Mouse (Mus musculus): ENCODE results near the gene Rnf216. TPM values are rescaled to one million over a fixed set of nuclear protein-coding genes. Genes with fewer than 3 reads are reported as not detected.

Gene Rnf216
- total and polyA plus RNA-seq, 2 experiments from 2014 or later: 29.3 to 41.0 TPM

GRCm38 (mm10) chr5:143056191-143056880 lies 56.5 kb downstream of the Rnf216 start:
- no peaks in the 10 kb centered on the region for H3K27me3 ChIP-seq (ENCODE audit: insufficient read depth, low read length)
- ATAC-seq (no peak), DNase-seq (no peak)
- H3K4me3 ChIP-seq (ENCODE audit: low read depth, low read length): no peak overlapping the region
- peaks cover 9% of the 10 kb centered on the region; the same call in 1 of the 2 replicates for H3K36me3 ChIP-seq (ENCODE audit: insufficient read depth)
- H3K9me3 ChIP-seq (ENCODE audit: low read length): no peaks in the 10 kb centered on the region
- H3K9ac ChIP-seq: no peak overlapping the region
- no peak overlapping the region for H3K27ac ChIP-seq (ENCODE audit: low read depth, low read length)
- H3K4me2 ChIP-seq (ENCODE audit: low read depth): no peak overlapping the region
- peaks cover 7% of the 10 kb centered on the region; the same call in 1 of the 2 replicates for H3K4me1 ChIP-seq (ENCODE audit: insufficient read depth)
- no peak for TF ChIP-seq CTCF (IDR thresholded peaks at IDR 0.05; ENCODE audit: low read depth)
- 62% methylated on average over 4 of the region's 4 CpGs for WGBS

DNA sequence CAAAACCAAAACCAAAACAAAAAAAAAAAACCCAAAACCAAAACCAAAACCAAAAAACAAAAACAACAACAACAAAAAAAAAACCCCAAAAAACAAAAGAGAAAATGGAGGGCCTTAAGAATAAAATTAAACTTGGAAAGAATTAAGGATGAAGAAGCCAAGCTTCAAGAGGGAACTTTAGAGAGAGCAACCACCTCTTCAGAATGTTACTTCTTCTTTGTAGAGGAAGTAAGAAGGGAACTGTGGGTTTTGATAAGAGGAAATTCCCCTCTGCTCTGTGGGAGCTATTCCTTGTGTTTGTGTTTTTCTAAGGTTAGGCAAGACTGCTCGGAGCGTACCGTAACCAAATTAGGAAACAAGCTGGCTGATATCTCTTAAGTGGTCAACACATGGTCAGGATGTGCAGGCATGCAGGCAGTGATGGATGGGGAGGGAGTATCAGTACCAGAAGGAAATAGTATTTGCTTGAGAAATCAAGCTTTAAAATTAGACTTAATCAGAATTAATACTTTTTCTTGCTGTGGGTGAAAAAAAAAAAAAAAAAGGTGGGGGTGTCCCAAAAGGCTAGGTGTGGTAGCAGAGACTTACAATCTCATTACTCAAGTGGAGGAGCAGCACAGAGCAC lies 57.2 kb downstream of the Rnf216 start:
- no peak overlapping the region for H3K27ac ChIP-seq (ENCODE audit: low read depth, low read length)

DNA sequence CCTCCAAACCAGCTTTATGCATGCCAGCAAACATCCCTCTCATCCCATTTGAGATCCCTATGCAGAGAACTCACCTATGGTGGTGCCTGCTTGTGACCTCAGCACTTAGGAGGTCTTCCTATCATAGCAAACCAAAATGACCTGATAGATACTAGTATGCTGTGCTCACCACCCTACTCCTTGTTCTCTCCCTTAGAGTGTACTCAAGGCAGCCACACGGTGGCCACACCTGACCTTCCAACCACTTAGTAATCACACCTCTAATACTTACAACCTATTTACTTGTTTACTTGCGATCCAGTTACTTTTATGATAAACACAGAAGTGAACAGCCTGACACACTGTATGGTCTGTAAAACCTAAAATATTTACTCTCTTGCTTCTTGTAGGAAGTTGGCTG lies 58.1 kb downstream of the Rnf216 start:
- peaks cover 7% of the 10 kb centered on the region; the same call in 1 of the 2 replicates for H3K4me1 ChIP-seq (ENCODE audit: insufficient read depth)
- TF ChIP-seq CTCF (IDR thresholded peaks at IDR 0.05; ENCODE audit: low read depth): no peak

More for the DNA sequence above, 57.2 kb downstream of the Rnf216 start:
- 87% methylated on average over 3 of the region's 3 CpGs for WGBS
- Histone ChIP-seq H3K27me3 (ENCODE audit: insufficient read depth, low read length) (no peaks in the 10 kb centered on the region), H3K4me3 (ENCODE audit: low read depth, low read length) (no peak overlapping the region), H3K9ac (no peak overlapping the region), H3K4me2 (ENCODE audit: low read depth) (no peak overlapping the region), H3K36me3 (ENCODE audit: insufficient read depth) (peaks cover 9% of the 10 kb centered on the region; the same call in 1 of the 2 replicates), H3K4me1 (ENCODE audit: insufficient read depth) (peaks cover 7% of the 10 kb centered on the region; the same call in 1 of the 2 replicates), H3K9me3 (ENCODE audit: low read length) (no peaks in the 10 kb centered on the region)
- no peak for TF ChIP-seq CTCF (IDR thresholded peaks at IDR 0.05; ENCODE audit: low read depth)
- ATAC-seq: no peak
- DNase-seq: no peak

DNA sequence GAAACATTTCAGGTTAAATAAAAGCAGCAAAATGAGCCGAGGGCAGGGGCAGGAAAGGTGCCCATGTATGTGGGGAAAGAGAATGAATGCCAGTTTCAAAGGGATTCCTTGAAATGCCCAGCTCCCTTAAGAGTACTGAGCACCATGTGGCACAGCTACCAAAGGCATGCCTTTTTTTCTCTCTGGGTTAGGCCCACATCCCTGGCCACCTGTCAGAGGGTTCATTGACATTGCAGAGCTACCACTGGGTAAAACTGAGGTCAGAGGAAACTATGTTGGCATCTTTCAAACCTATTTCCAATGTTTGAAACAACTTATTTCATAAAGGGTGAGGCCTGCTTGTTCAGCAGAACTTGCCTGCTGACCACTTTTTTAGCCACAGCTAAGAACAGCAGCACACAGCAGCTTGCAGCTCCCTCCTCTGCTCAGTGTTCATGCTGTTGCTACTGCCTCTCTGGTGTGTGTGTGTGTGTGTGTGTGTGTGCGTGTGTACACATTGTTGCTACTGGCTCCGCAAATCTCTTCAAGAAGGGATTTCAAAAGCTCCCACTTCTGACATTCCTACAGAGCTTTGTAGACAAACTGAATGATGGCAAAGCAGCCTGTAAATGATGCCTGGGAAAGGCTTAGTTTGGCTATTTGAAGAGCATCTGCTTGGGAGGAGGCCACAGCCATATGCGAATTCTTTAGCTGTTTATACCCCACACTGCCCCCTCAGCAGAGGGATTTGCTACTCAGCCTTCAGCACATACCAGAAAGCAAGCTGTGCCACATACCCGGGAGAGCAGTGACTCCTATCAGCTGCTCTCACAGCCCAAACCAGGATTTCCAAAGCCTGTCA lies 59.4 kb downstream of the Rnf216 start:
- DNase-seq: peak; percentile 40
- Histone ChIP-seq H3K9me3 (ENCODE audit: low read length) (no peaks in the 10 kb centered on the region), H3K27ac (ENCODE audit: low read depth, low read length) (peak overlapping the region; percentile 59; the same call in 1 of the 2 replicates), H3K4me3 (ENCODE audit: low read depth, low read length) (no peak overlapping the region), H3K27me3 (ENCODE audit: insufficient read depth, low read length) (no peaks in the 10 kb centered on the region), H3K4me2 (ENCODE audit: low read depth) (no peak overlapping the region), H3K4me1 (ENCODE audit: insufficient read depth) (peaks cover 7% of the 10 kb centered on the region; the same call in 1 of the 2 replicates), H3K9ac (no peak overlapping the region), H3K36me3 (ENCODE audit: insufficient read depth) (no peaks in the 10 kb centered on the region)
- peak; percentile 84 for ATAC-seq
- no peak; the same call in 1 of the 2 replicates for TF ChIP-seq CTCF (IDR thresholded peaks at IDR 0.05; ENCODE audit: low read depth)
- WGBS: 41% methylated on average over 5 of the region's 5 CpGs

More for the DNA sequence above, 58.1 kb downstream of the Rnf216 start:
- no peak overlapping the region for H3K4me3 ChIP-seq (ENCODE audit: low read depth, low read length)
- H3K27me3 ChIP-seq (ENCODE audit: insufficient read depth, low read length): no peaks in the 10 kb centered on the region
- H3K9ac ChIP-seq: no peak overlapping the region
- H3K27ac ChIP-seq (ENCODE audit: low read depth, low read length): no peak overlapping the region
- no peak for DNase-seq
- no peaks in the 10 kb centered on the region for H3K9me3 ChIP-seq (ENCODE audit: low read length)
- 0 out of 2 replicates have a peak, but pooled peaks cover 5% of the 10 kb centered on the region for H3K36me3 ChIP-seq (ENCODE audit: insufficient read depth)
- no peak overlapping the region for H3K4me2 ChIP-seq (ENCODE audit: low read depth)
- ATAC-seq: no peak
- WGBS: 81% methylated on average over 2 of the region's 2 CpGs

DNA sequence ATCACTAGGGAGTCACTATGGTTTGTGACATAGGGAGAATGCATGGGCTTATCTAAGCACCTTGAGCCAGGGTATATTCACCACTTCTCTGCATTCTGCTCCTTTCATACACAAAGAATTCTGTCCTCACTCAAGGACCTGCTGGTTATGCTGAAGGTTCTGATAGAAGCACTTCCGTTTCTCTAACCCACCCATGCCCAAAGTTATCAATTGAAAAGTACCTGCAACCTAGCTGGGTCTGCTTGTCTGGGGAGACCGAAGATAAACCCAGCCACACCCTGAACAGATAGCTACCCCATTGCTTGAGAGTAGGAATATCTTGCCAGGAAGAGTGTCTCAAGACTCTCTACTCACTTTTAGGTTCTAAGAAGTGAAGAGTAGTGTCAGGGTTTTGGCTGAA lies 60.1 kb downstream of the Rnf216 start:
- ATAC-seq (no peak), DNase-seq (no peak)
- TF ChIP-seq CTCF (IDR thresholded peaks at IDR 0.05; ENCODE audit: low read depth): no peak
- no peak overlapping the region for H3K9ac ChIP-seq
- 94% methylated on average over 2 of the region's 2 CpGs for WGBS
- no peaks in the 10 kb centered on the region for H3K27me3 ChIP-seq (ENCODE audit: insufficient read depth, low read length)
- no peaks in the 10 kb centered on the region for H3K9me3 ChIP-seq (ENCODE audit: low read length)
- no peaks in the 10 kb centered on the region for H3K36me3 ChIP-seq (ENCODE audit: insufficient read depth)
- no peak overlapping the region for H3K27ac ChIP-seq (ENCODE audit: low read depth, low read length)
- no peak overlapping the region for H3K4me2 ChIP-seq (ENCODE audit: low read depth)
- H3K4me1 ChIP-seq (ENCODE audit: insufficient read depth): peaks cover 7% of the 10 kb centered on the region; the same call in 1 of the 2 replicates
- no peak overlapping the region for H3K4me3 ChIP-seq (ENCODE audit: low read depth, low read length)

DNA sequence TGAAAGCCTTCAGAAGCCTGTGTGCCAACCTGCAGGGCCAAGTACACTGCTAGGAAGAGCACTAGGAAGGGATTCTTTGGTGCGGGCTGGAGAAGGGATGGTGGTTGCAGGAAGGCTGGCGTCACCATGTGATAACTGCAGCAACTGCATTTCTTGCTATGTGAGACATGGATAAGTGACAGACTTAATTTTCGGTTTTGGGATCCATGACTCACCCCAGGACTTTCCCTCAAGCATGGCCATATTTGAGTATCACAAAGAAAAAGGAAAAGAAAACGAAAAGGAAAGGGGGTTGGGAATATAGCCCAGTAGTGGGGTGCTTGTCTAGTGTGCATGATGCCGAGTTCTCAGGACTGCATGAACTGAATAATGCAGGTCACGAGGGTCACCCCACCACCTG lies 60.9 kb downstream of the Rnf216 start:
- H3K4me3 ChIP-seq (ENCODE audit: low read depth, low read length): no peak overlapping the region
- DNase-seq (no peak), ATAC-seq (no peak)
- no peaks in the 10 kb centered on the region for H3K9me3 ChIP-seq (ENCODE audit: low read length)
- 81% methylated on average over 6 of the region's 6 CpGs for WGBS
- peaks cover 7% of the 10 kb centered on the region; the same call in 1 of the 2 replicates for H3K4me1 ChIP-seq (ENCODE audit: insufficient read depth)
- H3K4me2 ChIP-seq (ENCODE audit: low read depth): no peak overlapping the region
- no peak overlapping the region for H3K27ac ChIP-seq (ENCODE audit: low read depth, low read length)
- no peaks in the 10 kb centered on the region for H3K27me3 ChIP-seq (ENCODE audit: insufficient read depth, low read length)
- H3K36me3 ChIP-seq (ENCODE audit: insufficient read depth): 0 out of 2 replicates have a peak, but pooled peaks cover 1% of the 10 kb centered on the region
- H3K9ac ChIP-seq: no peak overlapping the region
- no peak for TF ChIP-seq CTCF (IDR thresholded peaks at IDR 0.05; ENCODE audit: low read depth)
